Mouse (Mus musculus) spleen, postnatal 36 days (tissue): ENCODE measurements around the gene Gas2l3.
A peak's percentile ranks its signal among the peaks of the same experiment; 100 is the strongest.

Source experiments
- DNase-seq, 2 experiments: peaks; one replicate each; pipeline ENCODE4 v3.0.0; 2022; ENCODE audit warnings: low spot score in 2 of 2, mixed read lengths in 1 of 2

The Gas2l3 gene

DNA sequence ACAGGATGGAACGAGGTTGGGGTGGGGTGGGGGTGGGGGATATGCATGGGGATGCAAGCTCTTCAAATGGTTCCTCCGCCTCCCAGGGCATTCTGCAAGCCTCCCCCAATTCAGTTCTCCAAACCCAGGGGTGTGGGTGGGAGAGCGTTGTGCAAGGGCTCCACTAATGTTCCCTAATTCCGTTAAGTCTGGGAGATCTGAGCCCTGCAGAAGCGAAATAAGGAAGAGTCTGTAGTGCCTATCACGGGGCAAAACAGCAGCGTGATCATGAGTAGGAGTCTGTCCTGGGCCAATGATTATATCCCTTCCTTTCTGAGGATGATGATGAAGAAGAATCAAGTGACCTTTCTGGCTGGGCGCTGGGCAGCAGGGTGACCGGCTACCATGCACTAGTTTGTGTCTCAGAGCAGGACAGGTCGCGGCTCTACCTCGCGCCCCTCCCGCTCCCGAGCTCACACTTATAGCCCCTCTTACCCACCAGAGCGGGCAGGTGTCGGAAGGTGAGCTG lies 598 bp downstream of the Gas2l3 start:
- peak; percentile 6 to 23 for DNase-seq

DNA sequence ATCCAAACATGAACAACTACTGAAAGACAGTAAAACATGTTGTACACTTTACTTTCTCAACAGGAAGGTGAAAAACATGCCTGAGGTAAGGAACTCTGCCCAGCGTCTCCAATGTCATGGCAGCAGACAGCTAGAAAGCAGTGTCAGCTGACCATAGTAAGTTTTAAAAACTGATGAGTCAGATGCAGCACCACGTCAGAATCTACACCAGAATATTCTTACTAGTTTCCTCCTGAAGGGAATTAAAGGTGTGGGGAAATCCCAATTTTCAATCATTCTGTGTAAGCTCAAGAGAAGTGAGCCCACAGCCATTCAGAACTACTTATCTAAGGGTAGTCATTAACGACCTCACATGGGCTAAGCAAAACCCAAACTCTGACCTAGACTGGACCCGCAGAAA lies 1.1 kb downstream of the Gas2l3 start:
- no peak for DNase-seq

DNA sequence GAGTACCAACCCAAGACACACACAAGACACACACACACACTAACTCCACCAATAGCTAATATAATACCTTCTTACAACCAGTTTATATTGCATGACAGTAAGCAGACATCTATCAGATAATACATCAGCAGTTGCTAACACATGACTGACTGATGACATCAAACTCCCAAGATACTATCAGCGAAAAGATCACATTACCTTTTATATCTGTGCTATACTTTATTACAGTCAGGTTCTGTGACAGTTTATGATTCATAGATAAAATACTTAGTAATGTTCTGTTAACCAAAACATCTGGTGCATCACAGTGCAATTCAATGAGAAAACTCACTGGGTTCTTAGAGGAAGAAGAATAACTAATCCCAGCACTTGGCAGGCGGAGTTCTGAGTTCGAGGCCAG lies 1.8 kb downstream of the Gas2l3 start:
- DNase-seq = no peak

DNA sequence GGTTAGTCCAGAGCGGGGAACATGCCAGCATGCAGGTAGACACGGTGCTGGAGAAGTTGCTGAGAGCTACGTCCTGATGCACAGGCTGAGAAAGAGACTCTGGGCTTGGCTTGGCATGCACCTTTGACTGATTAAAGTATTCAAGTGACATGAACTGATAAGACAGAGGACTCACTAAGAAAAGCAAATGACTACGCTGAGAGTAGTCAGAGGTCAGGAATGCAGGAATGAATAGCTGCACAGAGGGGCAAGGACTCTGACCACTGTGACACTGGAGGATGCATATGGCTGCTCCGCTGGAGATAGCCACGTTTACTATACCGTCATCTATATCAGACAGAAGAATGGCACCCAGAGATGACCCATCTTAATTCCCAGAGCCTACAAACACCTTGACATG lies 4.4 kb downstream of the Gas2l3 start:
- DNase-seq = no peak

DNA sequence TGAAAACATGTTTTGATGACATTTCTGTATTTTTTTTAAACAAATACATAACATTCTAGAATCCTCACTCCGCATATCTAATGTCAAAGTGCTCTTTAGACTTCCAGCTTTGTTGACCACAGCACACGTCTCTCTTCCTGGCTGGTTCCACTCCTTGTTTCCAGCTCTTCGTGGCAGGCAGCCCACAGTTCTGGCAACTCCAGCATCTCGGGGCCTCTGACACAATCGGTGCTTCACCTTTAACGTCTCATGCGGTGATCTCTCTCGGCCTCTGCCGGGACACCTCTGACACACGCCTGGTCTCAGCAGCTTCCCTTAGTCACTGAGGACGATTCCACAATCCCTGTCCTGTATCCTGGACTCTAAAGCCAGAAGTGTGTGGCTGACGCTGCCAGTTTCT lies 5.8 kb downstream of the Gas2l3 start:
- DNase-seq = no peak

DNA sequence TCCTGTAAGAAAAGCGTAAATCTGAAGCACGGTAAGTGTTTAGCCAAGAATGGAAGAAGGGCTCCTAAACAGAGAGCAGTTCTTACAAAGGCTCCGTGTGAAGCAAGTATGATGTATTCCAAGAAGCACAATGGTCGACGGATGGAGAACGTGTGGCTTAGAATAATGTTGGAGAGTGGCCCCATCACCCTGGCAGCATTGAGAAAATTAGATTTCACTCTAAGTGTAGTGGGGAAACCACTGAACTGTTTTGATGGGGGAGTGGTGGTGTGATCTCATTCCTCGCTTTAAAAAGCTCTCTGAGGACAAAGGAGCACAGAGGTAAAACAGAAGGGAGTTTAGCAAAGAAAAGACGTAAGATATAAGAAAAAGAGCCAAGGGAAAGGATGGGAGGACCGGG lies 6.3 kb downstream of the Gas2l3 start:
- DNase-seq = no peak

DNA sequence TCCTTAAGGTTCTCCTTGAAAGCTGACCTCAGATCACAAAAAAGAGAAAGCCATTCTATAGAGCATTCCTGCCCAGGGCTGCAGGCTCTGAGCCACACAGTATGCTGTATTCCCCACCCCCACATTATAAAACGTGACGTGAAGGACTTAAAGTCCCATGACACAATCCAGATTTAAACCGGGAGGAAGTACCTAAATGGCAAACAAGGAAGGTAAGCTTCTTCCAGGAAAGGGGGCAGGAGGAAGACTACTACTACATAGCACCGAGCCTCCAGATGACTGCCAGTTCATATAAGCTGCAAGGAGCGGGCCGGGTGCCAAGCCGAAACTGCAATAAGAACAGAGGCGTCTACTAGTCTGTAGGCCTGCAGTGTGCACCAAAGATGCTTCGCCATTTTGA lies 7.8 kb downstream of the Gas2l3 start:
- DNase-seq = no peak

DNA sequence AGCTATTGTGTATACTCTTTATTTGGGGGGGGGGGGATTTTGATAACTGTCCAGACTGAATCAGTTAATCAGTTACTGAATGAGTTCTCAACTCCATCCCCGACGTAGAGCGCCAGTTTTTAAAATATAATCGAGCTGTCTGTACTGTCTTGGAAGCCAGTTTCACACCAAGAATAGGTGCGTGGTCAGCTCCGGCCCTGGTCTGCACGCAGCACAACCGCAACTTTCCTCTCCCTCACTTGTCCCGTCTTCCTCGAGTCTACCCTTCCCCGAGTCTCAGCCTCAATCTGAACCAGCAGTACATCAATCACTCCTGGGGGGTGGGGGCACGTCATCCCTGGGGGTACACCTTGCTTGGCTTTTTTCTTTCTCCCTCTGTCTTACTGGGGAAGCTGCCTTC lies 8.4 kb downstream of the Gas2l3 start:
- DNase-seq = no peak

DNA sequence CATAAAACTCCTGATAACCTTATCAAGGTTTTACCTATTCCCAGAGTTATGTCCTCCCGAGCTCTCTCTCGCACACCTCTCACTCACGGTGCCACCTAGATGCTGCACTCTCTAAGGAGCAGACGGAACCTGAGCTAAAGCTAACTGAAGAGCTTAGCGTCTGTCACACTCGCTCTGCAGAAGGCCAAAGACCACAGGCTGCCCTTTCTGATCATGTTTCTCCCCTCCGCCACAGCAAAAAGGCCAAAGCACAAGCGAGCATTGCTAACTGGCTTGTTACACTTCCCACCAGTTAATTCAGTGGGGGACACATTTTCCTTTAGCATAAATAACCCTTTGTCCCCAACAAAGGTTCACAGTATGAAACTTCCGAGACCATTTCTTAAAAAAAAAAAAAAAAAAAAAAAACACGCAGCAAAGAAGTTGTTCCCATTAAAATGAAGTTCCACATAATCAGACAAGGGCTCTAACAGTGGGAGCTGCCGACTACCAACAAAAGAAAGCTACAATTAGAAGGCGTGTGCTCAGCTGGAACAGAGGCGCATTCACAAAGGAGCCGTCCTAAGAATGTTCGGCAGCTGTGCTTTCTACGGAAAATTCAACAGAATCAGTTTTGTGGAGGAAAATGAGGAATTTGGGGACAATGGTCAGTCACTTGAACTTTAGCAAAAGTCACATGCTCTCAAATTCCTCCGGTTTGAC lies 9.1 kb downstream of the Gas2l3 start:
- DNase-seq = no peak

DNA sequence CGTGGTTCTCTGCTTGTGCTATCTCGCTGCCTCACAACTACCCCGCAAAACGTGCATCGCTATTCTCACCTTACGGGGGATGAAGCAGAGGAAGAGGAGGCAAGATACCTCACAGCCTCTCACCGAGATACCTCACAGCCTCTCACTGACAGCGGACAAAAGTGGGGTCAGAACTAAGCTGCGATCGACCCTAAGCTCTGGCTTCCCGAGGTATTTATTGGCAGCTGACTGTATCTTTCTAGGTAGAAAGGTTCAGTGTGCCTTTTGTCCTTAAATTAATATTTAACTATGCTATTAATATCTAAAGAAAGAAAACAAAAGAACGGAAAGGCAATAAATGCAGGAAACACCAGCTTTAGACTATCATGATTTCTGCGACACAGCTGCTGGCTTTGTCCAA lies 11.0 kb downstream of the Gas2l3 start:
- no peak for DNase-seq

DNA sequence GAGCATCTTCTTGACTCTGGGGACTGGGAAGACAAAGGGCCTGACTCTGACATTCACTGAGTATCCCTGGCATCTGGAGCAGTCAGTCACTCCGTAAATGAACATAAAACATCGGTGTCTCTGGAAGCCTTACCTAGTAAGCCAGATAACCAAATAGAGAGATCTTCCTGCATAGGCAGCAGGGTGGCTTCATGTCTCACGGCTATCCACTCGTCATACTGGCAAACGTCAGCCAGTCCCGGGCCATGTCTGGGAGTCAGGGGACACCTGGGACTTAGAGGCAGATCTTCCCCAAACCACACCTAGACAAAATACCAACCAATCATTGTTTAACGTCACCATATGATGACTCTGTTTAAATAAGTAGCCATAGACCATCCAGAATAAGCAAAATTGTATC lies 13.0 kb downstream of the Gas2l3 start:
- DNase-seq = no peak

DNA sequence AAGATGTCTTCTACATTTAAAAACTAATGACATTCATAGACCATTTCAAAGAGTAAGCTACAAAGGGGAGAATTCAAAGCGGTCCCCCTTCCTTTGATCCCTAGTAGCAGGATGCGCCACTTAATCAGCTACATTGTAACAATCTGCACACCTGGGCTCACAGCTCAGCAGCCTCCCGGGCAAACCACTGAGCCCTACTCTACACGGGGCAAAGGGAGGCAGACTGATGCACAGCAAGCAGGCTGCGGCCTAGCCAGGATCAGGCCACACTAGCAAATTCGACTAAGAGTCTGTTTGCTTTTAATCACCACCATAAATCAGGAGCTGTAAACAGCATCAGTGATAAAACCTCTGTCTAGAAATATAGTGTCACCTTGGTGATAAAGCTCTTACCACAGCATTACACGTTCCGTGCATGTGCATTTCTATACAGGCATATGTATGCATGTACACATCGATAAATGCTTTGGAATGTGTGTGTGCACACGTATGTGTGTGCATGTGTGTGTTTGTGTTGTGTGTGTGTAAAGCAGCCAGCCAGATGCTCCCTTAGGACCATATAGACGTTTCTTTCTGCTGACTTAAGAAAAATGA lies 18.9 kb downstream of the Gas2l3 start:
- DNase-seq = no peak

DNA sequence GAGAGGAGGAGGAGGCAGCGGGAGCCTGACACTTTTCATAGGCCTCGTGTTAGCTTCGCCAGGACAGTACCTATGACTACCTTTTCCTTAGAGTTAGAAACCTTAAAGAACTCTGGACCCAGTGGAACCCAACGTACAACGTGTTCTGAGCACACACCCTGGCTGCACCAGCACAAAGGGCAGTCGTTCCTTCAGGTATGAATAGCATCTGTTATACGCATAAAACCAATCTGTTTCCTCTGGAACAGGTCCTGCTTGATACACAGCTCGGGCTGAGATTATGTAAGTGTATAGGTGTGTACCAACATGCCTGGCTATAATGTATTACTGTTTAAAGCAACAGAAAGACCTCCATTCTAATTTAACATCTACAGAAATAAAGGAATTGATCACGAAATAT lies 19.6 kb downstream of the Gas2l3 start:
- no peak for DNase-seq

DNA sequence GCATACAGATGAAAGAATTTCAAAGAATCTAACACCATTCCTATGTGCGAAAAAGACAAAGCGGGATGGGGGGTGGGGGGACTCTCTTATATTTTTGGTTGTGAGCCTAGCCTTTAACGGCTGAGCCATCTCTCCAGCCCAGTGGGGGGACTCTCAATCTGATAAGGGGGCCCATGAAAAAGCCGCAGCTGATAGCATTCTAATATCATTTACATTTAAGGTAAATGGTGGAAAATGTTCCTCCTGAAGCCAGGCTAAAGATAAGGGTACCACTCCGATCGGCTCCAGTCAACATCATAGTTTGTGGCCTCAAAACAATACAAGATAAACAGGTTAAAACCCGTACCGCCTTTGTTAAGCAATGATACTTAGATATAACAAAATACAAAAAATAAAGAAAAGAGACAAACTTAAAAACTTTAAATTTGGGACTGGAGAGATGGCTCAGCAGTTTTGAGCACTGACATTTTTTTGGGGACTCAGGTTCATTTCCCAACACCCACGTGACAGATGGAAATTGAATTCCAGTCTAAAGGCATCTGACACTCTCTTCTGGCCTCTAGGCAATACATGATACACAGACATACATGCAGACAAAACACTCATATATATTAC lies 20.5 kb downstream of the Gas2l3 start:
- no peak for DNase-seq

DNA sequence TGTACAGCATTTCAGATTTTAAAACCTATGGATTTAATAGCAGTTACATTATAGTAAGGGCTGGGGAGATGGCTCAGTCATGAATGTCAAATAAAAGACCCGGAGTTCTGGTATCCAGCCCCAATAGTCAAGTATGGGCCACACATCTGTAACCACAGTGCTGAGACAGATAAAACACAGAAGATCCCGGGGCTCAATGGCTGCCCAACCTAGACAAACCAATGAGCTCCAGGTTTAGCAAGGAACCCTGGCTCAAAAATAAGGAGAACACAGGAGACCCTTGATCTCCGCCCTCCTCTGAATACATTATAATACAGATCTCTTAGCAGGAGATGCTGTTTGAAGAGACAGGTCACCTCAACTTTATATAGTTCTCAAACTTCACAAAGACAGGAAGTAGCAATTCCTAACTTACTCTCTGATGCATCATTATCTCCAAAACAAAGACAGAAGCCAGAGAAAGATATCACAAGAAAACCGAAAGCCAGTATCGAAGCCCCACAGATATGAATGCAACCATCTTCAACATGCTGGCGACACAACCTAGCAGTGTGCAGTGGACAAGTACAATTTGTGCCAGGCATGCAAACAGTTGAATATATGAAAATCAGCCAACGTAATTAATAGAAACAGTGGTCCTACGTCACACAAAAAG lies 21.1 kb downstream of the Gas2l3 start:
- no peak for DNase-seq

DNA sequence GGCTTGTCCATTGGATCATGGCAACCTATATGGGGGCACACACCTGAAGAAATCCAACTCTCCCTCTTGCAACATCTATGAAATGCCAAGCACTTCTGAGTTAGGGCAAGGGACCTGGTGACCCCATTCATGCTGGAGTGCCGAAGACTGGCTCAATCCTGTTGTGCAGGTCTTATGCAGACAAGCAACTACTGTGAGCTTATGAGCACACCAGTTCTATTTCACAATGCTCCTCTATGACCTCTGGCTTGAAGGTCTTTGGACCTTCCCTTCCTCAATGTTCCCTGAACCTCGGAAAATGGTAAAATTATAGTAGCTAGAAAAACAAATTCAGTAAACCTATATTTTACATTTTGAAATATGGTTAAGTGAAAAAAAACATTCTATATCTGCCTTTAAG lies 25.8 kb downstream of the Gas2l3 start:
- no peak for DNase-seq

DNA sequence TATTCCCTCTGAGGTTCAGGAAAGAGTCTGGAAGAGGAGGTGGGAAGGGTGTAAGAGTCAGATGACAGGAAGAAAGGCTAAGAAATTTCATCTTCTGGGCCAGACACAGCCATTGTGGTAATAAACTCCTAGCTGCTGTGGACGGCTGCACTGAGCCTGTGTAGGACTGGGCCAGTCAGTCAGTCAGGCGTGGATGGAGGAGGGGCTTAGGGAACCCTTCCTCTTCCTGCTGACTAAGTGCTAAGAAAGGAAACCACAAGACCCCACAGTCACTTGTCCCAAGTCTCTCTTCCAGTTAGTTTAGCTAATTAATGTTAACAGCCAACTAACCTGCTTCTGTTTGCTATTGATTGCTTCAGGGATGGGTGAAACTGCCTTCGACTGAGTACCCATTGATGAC lies 28.3 kb downstream of the Gas2l3 start:
- no peak for DNase-seq

DNA sequence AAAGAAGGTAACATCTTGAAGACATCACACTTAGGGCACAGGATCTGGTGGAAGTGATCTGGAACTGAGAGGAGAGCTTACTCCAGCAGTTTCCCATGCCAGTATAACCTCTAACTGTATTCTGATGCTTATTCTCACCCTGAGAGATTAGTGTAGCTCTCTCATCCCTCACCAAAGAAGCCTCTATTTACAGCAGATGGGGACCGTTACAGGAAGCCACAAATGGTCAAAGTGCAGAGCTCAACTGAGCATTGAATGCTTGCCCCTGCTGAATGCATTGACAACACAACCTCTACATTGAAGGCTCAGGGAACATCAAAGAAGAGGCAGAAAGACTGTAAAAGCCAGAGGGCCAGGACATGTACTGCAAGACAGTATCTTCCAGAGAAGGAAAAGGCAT lies 36.2 kb downstream of the Gas2l3 start:
- no peak for DNase-seq

DNA sequence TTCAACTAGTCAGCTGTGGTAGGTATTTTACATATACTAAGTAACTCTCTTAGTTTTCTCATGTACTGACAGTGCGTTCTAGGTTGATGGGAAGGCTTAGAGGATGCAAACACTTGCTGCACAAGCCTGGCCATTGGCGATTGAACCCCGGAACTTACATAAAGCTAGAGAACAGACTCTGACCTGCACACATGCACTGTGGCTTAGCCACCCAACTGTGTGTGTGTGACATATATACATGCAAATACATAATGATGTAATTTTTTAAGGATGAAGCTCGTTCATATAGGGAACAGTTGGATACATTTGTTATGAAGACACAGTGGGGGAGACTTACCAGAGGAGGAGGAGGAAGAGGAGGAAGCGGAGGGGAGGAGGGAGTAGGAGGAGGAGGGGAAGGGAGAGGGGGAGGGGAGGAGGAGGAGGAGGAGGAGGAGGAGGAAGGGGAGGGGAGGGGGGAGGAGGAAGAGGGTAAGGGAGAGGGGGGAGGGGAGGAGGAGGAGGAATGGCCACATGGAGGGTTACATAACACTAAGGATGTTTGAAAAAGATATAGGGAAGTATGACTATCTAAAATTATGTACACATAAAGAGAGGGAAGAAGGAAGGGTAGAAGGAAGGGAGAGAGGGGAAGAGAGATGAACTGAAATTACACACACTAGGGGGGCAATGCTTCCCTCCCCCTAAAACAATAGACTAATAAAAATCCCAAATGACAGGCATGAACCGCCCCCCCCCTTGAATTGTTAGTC lies 36.9 kb downstream of the Gas2l3 start:
- DNase-seq = no peak

DNA sequence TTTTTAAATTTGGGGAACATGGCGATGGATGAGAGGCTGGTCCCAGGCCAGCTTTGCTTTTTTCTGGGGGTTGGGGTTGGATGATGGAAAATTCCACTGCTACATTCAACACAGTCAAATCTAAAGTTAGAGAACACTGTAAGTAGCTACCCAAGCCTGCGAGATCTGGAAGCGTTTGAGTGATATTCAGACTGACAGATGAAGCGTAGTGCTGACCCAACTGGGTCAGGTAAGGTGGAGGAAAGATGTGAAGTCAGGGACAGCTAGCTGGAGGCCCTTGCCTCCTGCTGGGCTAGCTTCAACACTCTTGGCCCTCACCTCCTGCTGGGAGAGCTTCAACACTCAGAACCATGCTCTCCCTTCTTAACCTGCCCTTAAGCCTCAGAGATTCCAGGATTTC lies 38.8 kb downstream of the Gas2l3 start:
- DNase-seq = no peak

DNA sequence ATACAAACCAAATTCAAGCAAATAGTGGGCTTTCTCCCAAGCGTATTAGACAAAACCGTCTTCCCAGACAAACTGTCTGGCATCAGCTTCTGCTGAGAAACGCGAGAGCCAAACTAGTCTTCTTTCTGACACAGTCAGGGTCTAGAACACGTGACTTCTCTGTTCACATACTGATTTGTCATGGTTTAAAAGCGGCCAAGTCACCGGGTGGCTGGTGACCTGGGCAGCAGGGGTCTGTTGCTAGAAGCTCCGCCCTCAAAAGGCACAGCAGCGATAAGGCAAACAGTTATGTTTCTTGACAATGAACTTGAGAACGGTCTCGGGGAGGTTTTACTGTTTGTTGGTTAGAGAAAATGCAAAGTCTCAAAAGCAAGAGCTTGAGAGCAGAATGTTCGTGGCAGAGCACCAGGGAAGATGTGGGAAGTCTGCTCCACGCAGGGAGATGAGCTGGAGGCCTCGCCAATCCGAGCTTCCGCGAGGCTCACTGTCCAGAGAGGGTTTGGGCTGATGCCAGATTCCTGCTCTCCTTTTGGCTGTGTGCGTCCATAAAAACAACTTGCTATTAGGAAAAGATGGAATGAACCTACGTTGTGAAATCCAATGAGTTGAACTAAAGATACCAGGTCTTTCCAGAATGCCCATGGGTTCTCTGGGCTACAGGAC lies 43.0 kb downstream of the Gas2l3 start:
- DNase-seq = no peak

DNA sequence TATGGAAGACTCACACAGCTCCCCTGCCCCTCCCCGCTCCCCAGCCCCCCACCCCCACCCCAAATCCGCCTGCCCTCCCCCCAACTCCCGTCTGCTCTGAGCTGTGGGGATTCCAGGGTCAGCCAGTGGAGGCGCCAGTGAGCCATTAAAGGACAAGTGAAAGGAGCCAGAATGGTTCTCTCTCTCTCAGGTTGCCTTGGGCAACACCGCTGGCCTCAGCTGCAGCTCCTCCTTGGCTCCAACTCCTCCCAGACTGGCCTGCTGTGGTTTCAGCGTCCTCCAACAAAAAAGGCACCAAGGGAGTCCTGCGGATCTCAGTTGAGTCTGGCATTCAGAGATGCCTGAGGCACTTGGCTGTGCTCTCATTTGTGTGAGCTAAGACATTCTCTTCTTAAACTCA lies 47.9 kb downstream of the Gas2l3 start:
- DNase-seq = peak in 1 of 2 experiments; percentile 18
